Mouse (Mus musculus): ENCODE data around the gene Syn2. TPM values are rescaled to one million over a fixed set of nuclear protein-coding genes. Genes with fewer than 3 reads are reported as not detected.

Syn2 gene
- polyA plus RNA-seq, 1 experiment from 2014 or later = 0.99 TPM

DNA sequence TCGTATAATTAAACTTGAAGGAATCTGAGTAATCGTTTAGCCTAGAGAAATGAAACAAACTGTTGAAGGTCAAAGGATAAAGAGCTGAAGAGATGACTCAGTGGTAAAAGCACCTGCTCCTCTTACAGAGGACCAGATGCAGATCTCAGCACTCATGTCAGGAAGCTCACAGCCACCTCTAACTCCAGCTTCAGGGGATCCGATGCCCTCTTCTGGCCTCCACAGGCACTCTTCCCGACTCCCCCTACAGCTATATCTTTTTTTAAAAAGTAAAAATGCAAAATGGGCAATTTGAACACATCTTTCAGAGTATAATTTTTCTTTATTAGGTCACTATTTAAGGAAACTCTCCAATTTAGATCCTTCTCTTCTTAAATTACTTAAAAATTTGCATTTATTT, 6.7 kb downstream of the Syn2 start:
- no peak for DNase-seq (ENCODE audit: low spot score)
- ATAC-seq (ENCODE audit: insufficient number of reproducible peaks, low FRiP score, low TSS enrichment, low read depth) = no peak
- WGBS = 66% methylated on average over 4 of the region's 4 CpGs
- Histone ChIP-seq H3K4me2 (ENCODE audit: low read depth, severe bottlenecking) (no peak overlapping the region), H3K36me3 (ENCODE audit: control insufficient read depth, insufficient read depth, low read length) (no peaks in the 10 kb centered on the region), H3K4me1 (ENCODE audit: control insufficient read depth, insufficient read depth, low read length) (no peaks in the 10 kb centered on the region), H3K4me3 (ENCODE audit: low read depth, low read length) (no peak overlapping the region), H3K9me3 (ENCODE audit: control insufficient read depth, low read length) (no peaks in the 10 kb centered on the region), H3K27me3 (ENCODE audit: control insufficient read depth, insufficient read depth, low read length) (0 out of 2 replicates have a peak, but pooled peaks cover 2% of the 10 kb centered on the region), H3K9ac (ENCODE audit: low read length) (no peak overlapping the region), H3K27ac (replicated peaks; ENCODE audit: low read depth, low read length) (no peak overlapping the region)

- WGBS = 66% methylated on average over 4 of the region's 4 CpGs
- ATAC-seq (ENCODE audit: insufficient number of reproducible peaks, low FRiP score, low TSS enrichment, low read depth) (no peak), DNase-seq (ENCODE audit: low spot score) (no peak)
- Histone ChIP-seq H3K27me3 (ENCODE audit: control insufficient read depth, insufficient read depth, low read length) (no peaks in the 10 kb centered on the region), H3K27ac (replicated peaks; ENCODE audit: low read depth, low read length) (no peak overlapping the region), H3K9me3 (ENCODE audit: control insufficient read depth, low read length) (no peaks in the 10 kb centered on the region), H3K4me3 (ENCODE audit: low read depth, low read length) (no peak overlapping the region), H3K4me2 (ENCODE audit: low read depth, severe bottlenecking) (no peak overlapping the region), H3K9ac (ENCODE audit: low read length) (no peak overlapping the region), H3K36me3 (ENCODE audit: control insufficient read depth, insufficient read depth, low read length) (no peaks in the 10 kb centered on the region), H3K4me1 (ENCODE audit: control insufficient read depth, insufficient read depth, low read length) (no peaks in the 10 kb centered on the region)
Measured at GRCm38 (mm10) chr6:115161175-115161574, 26.5 kb downstream of the Syn2 start.

GRCm38 (mm10) chr6:115165863-115166470, 31.3 kb downstream of the Syn2 start:
- ATAC-seq (ENCODE audit: insufficient number of reproducible peaks, low FRiP score, low TSS enrichment, low read depth) (no peak), DNase-seq (ENCODE audit: low spot score) (no peak)
- Histone ChIP-seq H3K4me3 (ENCODE audit: low read depth, low read length) (no peak overlapping the region), H3K9me3 (ENCODE audit: control insufficient read depth, low read length) (no peaks in the 10 kb centered on the region), H3K4me2 (ENCODE audit: low read depth, severe bottlenecking) (no peak overlapping the region), H3K9ac (ENCODE audit: low read length) (no peak overlapping the region), H3K27ac (replicated peaks; ENCODE audit: low read depth, low read length) (no peak overlapping the region), H3K27me3 (ENCODE audit: control insufficient read depth, insufficient read depth, low read length) (no peaks in the 10 kb centered on the region), H3K36me3 (ENCODE audit: control insufficient read depth, insufficient read depth, low read length) (no peaks in the 10 kb centered on the region), H3K4me1 (ENCODE audit: control insufficient read depth, insufficient read depth, low read length) (no peaks in the 10 kb centered on the region)
- 74% methylated on average over 3 of the region's 3 CpGs for WGBS

DNA sequence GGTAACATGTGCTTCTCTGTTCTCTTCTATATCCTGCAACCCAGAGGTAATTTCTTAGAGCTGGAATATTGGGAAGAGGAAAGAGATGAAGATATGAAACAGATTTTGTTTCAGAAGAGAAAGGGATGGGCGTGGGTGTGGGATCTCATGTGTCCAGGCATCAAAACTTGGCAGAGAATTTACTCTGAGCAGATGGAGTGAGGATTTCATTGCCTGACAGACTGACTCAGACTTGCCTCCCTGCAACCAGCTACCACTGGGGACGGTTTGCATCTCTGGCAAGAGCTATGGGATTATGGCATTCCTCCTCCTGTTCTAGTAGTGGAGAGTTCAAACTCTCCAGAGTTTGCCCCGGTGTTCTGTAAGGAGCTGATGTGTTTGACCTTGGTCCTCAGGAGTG, 34.2 kb downstream of the Syn2 start:
- no peak overlapping the region for H3K27ac ChIP-seq (replicated peaks; ENCODE audit: low read depth, low read length)
- H3K4me3 ChIP-seq (ENCODE audit: low read depth, low read length) = no peak overlapping the region
- H3K9me3 ChIP-seq (ENCODE audit: control insufficient read depth, low read length) = no peaks in the 10 kb centered on the region
- H3K4me1 ChIP-seq (ENCODE audit: control insufficient read depth, insufficient read depth, low read length) = no peaks in the 10 kb centered on the region
- no peaks in the 10 kb centered on the region for H3K36me3 ChIP-seq (ENCODE audit: control insufficient read depth, insufficient read depth, low read length)
- WGBS = 65% methylated on average over 3 of the region's 3 CpGs
- no peaks in the 10 kb centered on the region for H3K27me3 ChIP-seq (ENCODE audit: control insufficient read depth, insufficient read depth, low read length)
- ATAC-seq (ENCODE audit: insufficient number of reproducible peaks, low FRiP score, low TSS enrichment, low read depth) (no peak), DNase-seq (ENCODE audit: low spot score) (no peak)
- H3K4me2 ChIP-seq (ENCODE audit: low read depth, severe bottlenecking) = no peak overlapping the region
- no peak overlapping the region for H3K9ac ChIP-seq (ENCODE audit: low read length)

- WGBS = 71% methylated on average over 2 of the region's 2 CpGs
- no peaks in the 10 kb centered on the region for H3K4me1 ChIP-seq (ENCODE audit: control insufficient read depth, insufficient read depth, low read length)
- H3K9ac ChIP-seq (ENCODE audit: low read length) = no peak overlapping the region
- no peak overlapping the region for H3K4me2 ChIP-seq (ENCODE audit: low read depth, severe bottlenecking)
- no peaks in the 10 kb centered on the region for H3K27me3 ChIP-seq (ENCODE audit: control insufficient read depth, insufficient read depth, low read length)
- no peak overlapping the region for H3K4me3 ChIP-seq (ENCODE audit: low read depth, low read length)
- ATAC-seq (ENCODE audit: insufficient number of reproducible peaks, low FRiP score, low TSS enrichment, low read depth) = no peak
- no peak for DNase-seq (ENCODE audit: low spot score)
- H3K36me3 ChIP-seq (ENCODE audit: control insufficient read depth, insufficient read depth, low read length) = no peaks in the 10 kb centered on the region
- no peak overlapping the region for H3K27ac ChIP-seq (replicated peaks; ENCODE audit: low read depth, low read length)
- no peaks in the 10 kb centered on the region for H3K9me3 ChIP-seq (ENCODE audit: control insufficient read depth, low read length)
Measured at GRCm38 (mm10) chr6:115169518-115169917, 34.8 kb downstream of the Syn2 start.

DNA sequence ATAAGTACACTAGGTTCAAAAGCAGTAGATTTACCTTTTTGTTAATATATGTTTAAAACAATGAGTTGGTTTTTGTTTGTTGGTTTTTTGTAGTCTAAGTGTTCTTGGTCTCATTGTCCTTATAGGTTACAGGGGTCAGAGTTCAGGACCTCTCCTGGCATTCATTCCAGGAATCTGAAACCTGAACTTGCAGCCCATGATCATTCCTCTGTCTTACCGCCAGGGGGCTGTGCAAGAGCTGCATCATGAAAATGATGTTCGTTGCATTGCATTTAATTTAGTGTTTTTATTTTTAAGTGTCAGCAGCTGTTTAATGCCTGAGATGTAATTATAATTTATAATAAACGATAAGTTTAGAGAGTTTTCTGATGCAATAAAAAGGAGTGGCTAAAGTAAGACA, 40.1 kb downstream of the Syn2 start:
- 37% methylated on average over 3 of the region's 3 CpGs for WGBS
- DNase-seq (ENCODE audit: low spot score) = peak; percentile 29

DNA sequence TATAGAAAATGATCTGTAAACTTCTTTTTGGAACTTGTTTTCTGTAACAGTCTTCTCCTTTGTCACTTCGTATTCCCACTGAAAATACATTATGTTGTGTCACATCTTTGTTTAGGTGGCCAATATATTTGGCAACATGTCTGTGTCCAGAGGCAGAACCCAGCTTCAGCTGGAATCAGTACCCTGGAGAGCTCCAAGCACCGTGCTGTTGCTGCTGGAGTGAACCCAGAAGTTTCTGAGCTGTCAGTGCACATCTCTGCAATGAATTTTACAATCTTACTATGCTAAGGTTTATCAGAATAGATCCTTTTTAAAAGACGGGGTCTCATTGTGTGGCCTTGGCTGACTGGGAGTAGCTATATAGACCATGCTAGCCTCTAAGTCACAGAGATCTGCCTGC, 44.1 kb downstream of the Syn2 start:
- Histone ChIP-seq H3K27ac (replicated peaks; ENCODE audit: low read depth, low read length) (no peak overlapping the region), H3K27me3 (ENCODE audit: control insufficient read depth, insufficient read depth, low read length) (no peaks in the 10 kb centered on the region), H3K4me3 (ENCODE audit: low read depth, low read length) (no peak overlapping the region), H3K36me3 (ENCODE audit: control insufficient read depth, insufficient read depth, low read length) (no peaks in the 10 kb centered on the region), H3K9me3 (ENCODE audit: control insufficient read depth, low read length) (no peaks in the 10 kb centered on the region), H3K9ac (ENCODE audit: low read length) (no peak overlapping the region), H3K4me1 (ENCODE audit: control insufficient read depth, insufficient read depth, low read length) (no peaks in the 10 kb centered on the region), H3K4me2 (ENCODE audit: low read depth, severe bottlenecking) (no peak overlapping the region)
- no peak for ATAC-seq (ENCODE audit: insufficient number of reproducible peaks, low FRiP score, low TSS enrichment, low read depth)
- peak; percentile 80 for DNase-seq (ENCODE audit: low spot score)
- WGBS = 26% methylated on average over 3 of the region's 3 CpGs

More for the DNA sequence above, 40.1 kb downstream of the Syn2 start:
- Histone ChIP-seq H3K4me2 (ENCODE audit: low read depth, severe bottlenecking) (no peak overlapping the region), H3K27me3 (ENCODE audit: control insufficient read depth, insufficient read depth, low read length) (no peaks in the 10 kb centered on the region), H3K27ac (replicated peaks; ENCODE audit: low read depth, low read length) (no peak overlapping the region), H3K4me1 (ENCODE audit: control insufficient read depth, insufficient read depth, low read length) (no peaks in the 10 kb centered on the region), H3K36me3 (ENCODE audit: control insufficient read depth, insufficient read depth, low read length) (no peaks in the 10 kb centered on the region), H3K4me3 (ENCODE audit: low read depth, low read length) (no peak overlapping the region), H3K9me3 (ENCODE audit: control insufficient read depth, low read length) (no peaks in the 10 kb centered on the region), H3K9ac (ENCODE audit: low read length) (no peak overlapping the region)
- no peak for ATAC-seq (ENCODE audit: insufficient number of reproducible peaks, low FRiP score, low TSS enrichment, low read depth)

DNA sequence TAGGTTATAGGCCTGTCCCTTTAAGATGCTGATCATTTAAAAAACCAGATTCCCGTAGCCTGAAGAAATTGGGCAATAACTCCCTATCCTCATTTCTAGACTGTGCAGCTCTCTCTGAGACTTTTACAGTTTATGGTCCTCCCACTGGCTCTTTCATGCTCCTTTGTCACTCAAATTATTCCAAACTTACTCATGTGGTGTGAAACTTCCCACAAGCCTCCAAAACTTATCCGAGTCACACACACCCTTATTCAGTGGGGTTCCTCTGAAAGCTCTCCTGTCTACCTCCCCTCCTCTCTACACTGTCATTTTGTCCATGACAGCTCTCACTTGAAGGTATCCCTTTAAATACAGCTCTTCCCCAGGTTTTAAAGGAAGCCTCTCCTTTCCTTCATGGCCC, 46.4 kb downstream of the Syn2 start:
- Histone ChIP-seq H3K36me3 (ENCODE audit: control insufficient read depth, insufficient read depth, low read length) (no peaks in the 10 kb centered on the region), H3K27ac (replicated peaks; ENCODE audit: low read depth, low read length) (no peak overlapping the region), H3K4me2 (ENCODE audit: low read depth, severe bottlenecking) (no peak overlapping the region), H3K9ac (ENCODE audit: low read length) (no peak overlapping the region), H3K9me3 (ENCODE audit: control insufficient read depth, low read length) (no peaks in the 10 kb centered on the region), H3K27me3 (ENCODE audit: control insufficient read depth, insufficient read depth, low read length) (no peaks in the 10 kb centered on the region), H3K4me3 (ENCODE audit: low read depth, low read length) (no peak overlapping the region), H3K4me1 (ENCODE audit: control insufficient read depth, insufficient read depth, low read length) (no peaks in the 10 kb centered on the region)
- DNase-seq (ENCODE audit: low spot score) = no peak
- WGBS = 70% methylated on average over 2 of the region's 2 CpGs
- no peak for ATAC-seq (ENCODE audit: insufficient number of reproducible peaks, low FRiP score, low TSS enrichment, low read depth)

DNA sequence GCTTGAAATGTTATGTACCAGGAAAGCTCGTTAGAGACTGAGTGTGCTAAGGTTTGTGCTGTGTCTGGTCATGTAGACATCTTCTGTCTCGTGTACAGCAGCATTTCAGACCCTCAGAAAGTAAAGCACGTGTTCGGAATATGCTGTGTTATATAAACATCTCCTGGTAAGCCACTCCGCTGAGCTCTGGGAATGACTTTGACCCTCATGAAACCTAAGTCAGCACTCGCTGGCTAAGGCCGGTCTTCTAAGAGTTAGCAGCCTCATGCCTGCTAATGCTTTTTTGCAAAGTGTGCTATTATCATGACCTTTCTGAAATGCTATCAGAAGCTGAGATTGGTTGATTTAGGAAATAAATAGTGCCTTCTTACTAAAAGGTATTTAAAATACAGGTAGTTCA, 56.4 kb downstream of the Syn2 start:
- WGBS = 80% methylated on average over 7 of the region's 7 CpGs
- no peaks in the 10 kb centered on the region for H3K36me3 ChIP-seq (ENCODE audit: control insufficient read depth, insufficient read depth, low read length)
- DNase-seq (ENCODE audit: low spot score) (no peak), ATAC-seq (ENCODE audit: insufficient number of reproducible peaks, low FRiP score, low TSS enrichment, low read depth) (no peak)
- H3K4me1 ChIP-seq (ENCODE audit: control insufficient read depth, insufficient read depth, low read length) = no peaks in the 10 kb centered on the region
- no peak overlapping the region for H3K27ac ChIP-seq (replicated peaks; ENCODE audit: low read depth, low read length)
- H3K27me3 ChIP-seq (ENCODE audit: control insufficient read depth, insufficient read depth, low read length) = no peaks in the 10 kb centered on the region
- no peak overlapping the region for H3K4me2 ChIP-seq (ENCODE audit: low read depth, severe bottlenecking)
- no peak overlapping the region for H3K9ac ChIP-seq (ENCODE audit: low read length)
- H3K4me3 ChIP-seq (ENCODE audit: low read depth, low read length) = no peak overlapping the region
- no peaks in the 10 kb centered on the region for H3K9me3 ChIP-seq (ENCODE audit: control insufficient read depth, low read length)
